Mouse (Mus musculus) limb, embryonic 13.5 days (tissue): ENCODE measurements around the gene Manf. TPM values are rescaled to one million over a fixed set of nuclear protein-coding genes. Genes with fewer than 3 reads are reported as not detected.

Experiments
- ATAC-seq: fragments of 200-750 bp; cut with Nextera tagmentation; 2 replicates; pipeline ENCODE4 v1.8.0; 2017; ENCODE audit warnings: low read depth, moderate number of reproducible peaks, moderate TSS enrichment; ENCODE audit not compliant: low FRiP score
- H3K27ac ChIP-seq: fragments of 300-500 bp; sonication (generic); 2 replicates; pipeline ENCODE4 v1.5.1; 2015; ENCODE audit warnings: inconsistent platforms, mild to moderate bottlenecking, moderate library complexity
- H3K27me3 ChIP-seq: fragments of 300-500 bp; sonication (generic); 2 replicates; pipeline ENCODE4 v1.6.1; 2015; ENCODE audit warnings: mild to moderate bottlenecking, inconsistent platforms
- H3K36me3 ChIP-seq: fragments of 300-500 bp; sonication (generic); 2 replicates; pipeline ENCODE4 v1.6.1; 2015; ENCODE audit warnings: inconsistent platforms, mild to moderate bottlenecking, moderate library complexity
- H3K4me1 ChIP-seq: fragments of 300-500 bp; sonication (generic); 2 replicates; pipeline ENCODE4 v1.6.1; 2015; ENCODE audit warnings: inconsistent platforms
- H3K4me2 ChIP-seq: fragments of 300-500 bp; sonication (generic); replicated peaks from 2 replicates; pipeline ENCODE4 v1.6.1; 2015; ENCODE audit warnings: inconsistent platforms, mild to moderate bottlenecking, moderate library complexity
- H3K4me3 ChIP-seq: fragments of 300-500 bp; sonication (generic); 2 replicates; pipeline ENCODE4 v1.5.1; 2015; ENCODE audit warnings: moderate library complexity, mild to moderate bottlenecking, inconsistent platforms
- H3K9ac ChIP-seq: fragments of 300-500 bp; sonication (generic); 2 replicates; pipeline ENCODE4 v1.6.1; 2015; ENCODE audit warnings: mild to moderate bottlenecking, inconsistent platforms
- H3K9me3 ChIP-seq: fragments of 300-500 bp; sonication (generic); 2 replicates; pipeline ENCODE4 v1.6.1; 2016; ENCODE audit warnings: inconsistent platforms
- WGBS: fragments of 180-500 bp; shearing (Covaris S2); methylation state at CpG from one replicate; pipeline ENCODE4 v1.1.7; 2015; 5-methylcytosine and 5-hydroxymethylcytosine counted together
- polyA plus RNA-seq: library from polyadenylated mRNA; unstranded; fragments of >200 nt; fragmentation: Nextera tagmentation; extraction: Ambion mirVana; gene quantifications from 2 replicates; pipeline ENCODE4 v1.2.1, GENCODE M21; 2015

The Manf gene
- 254 and 278 TPM in 2 replicates for polyA plus RNA-seq

DNA sequence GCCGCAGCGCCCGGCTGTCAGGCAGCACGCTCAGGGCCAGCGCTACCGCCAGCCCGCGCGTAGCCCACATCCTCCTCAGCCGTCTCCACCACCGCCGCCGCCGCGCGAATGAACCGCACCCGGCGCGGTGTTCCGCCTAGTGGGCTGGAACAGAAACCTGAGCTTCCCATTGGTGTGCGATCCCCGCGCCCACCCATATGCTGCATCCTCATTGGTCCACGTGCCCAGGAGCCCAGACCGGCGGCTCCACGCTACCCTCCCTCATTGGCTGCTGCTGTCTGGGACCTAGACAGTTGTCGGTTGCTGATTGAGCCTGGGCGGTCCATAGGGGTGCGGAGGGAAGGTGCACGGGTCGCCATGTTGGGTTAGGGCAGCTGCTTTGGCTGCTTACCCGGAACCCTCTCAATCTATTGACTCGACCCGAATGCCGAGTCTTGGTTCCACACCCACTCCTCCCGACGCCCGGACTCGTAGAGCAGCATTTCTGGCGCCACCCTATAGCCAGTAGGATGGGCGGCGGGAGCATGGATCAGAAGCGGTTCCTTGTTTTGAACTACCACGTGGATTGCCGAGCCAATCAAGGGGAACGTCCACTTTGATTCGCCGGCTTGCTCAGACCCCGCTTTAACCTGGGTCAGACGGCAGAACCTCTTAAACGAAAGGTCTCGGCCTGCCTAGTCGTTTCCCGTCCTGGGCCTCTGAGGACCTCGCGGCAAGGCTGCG lies at the start of gene Manf:
Gene Manf (minus strand): TSS at position 151 of the 723 bp plus-strand sequence.
- no peaks in the 10 kb centered on the region for H3K27me3 ChIP-seq
- peak within 1 kb of the TSS; percentile 80 for H3K4me2 ChIP-seq
- H3K36me3 ChIP-seq = peaks cover 30% of the 10 kb centered on the region
- H3K9ac ChIP-seq = peak within 1 kb of the TSS; percentile 90
- H3K9me3 ChIP-seq = no peaks in the 10 kb centered on the region
- peak within 1 kb of the TSS; percentile 91 for H3K27ac ChIP-seq
- ATAC-seq = peak; percentile 99
- H3K4me1 ChIP-seq = peaks cover 45% of the 10 kb centered on the region
- H3K4me3 ChIP-seq = peak within 1 kb of the TSS; percentile 82
- WGBS = under 1% methylated on average over 58 of the region's 59 CpGs

DNA sequence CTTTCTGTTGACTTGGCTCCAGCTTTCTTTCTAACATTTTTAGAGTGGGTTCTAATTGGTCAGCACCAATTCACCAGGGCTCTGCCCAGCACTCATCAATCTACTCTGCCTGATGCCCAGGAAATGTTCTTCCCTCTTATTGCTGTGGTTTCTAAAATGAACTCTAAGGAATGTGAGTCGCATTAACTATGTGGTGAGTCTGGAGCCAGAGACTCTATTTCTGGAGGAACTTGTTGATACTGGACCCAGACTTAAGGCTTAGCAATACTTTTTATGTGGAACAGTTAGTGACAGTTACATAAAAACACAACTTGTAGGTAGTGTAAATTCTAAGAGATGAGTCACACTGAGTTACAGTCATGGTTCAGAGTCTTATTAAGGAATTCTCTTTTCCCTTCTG lies 43.2 kb upstream of the Manf start:
- 86% methylated on average over 1 of the region's 1 CpGs for WGBS

DNA sequence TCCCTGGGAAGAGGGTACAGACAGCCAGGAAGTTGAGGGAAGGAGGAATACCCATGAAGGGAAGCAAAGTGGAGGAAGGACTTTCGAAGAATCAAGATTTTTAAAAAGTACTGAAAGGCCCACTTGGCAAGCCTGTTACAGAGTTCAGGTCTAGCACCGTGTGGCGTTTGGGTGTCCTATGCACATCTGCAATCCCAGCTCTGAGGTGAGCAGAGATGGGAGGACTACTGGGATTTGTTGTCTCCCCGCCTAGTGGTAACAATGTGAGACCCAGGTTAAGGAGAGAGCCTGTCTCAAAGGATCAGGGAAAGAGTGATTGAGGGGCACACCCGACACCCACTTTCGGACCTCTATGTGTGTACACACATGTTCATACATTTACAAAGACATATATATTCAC lies 23.1 kb upstream of the Manf start:
- H3K36me3 ChIP-seq = no peaks in the 10 kb centered on the region
- H3K9me3 ChIP-seq = no peaks in the 10 kb centered on the region
- H3K4me2 ChIP-seq = no peak overlapping the region
- no peak overlapping the region for H3K9ac ChIP-seq
- H3K27ac ChIP-seq = no peak overlapping the region
- 84% methylated on average over 6 of the region's 6 CpGs for WGBS
- ATAC-seq = no peak
- no peak overlapping the region for H3K4me3 ChIP-seq
- no peaks in the 10 kb centered on the region for H3K27me3 ChIP-seq
- H3K4me1 ChIP-seq = no peaks in the 10 kb centered on the region

More for the DNA sequence above, 43.2 kb upstream of the Manf start:
- Histone ChIP-seq H3K27ac (no peak overlapping the region), H3K9me3 (no peaks in the 10 kb centered on the region), H3K4me2 (no peak overlapping the region), H3K4me1 (no peaks in the 10 kb centered on the region), H3K4me3 (no peak overlapping the region), H3K36me3 (no peaks in the 10 kb centered on the region), H3K27me3 (no peaks in the 10 kb centered on the region), H3K9ac (no peak overlapping the region)
- ATAC-seq = no peak

- Histone ChIP-seq H3K36me3 (no peaks in the 10 kb centered on the region), H3K9ac (no peak overlapping the region), H3K27me3 (no peaks in the 10 kb centered on the region), H3K9me3 (no peaks in the 10 kb centered on the region), H3K4me1 (peaks cover 6% of the 10 kb centered on the region; the same call in 1 of the 2 replicates), H3K4me2 (no peak overlapping the region), H3K4me3 (no peak overlapping the region), H3K27ac (no peak overlapping the region)
- no peak for ATAC-seq
- WGBS = 9% methylated on average over 1 of the region's 1 CpGs
These were observed 22.0 kb upstream of the Manf start for GRCm38 (mm10) chr9:106913759-106914158.

DNA sequence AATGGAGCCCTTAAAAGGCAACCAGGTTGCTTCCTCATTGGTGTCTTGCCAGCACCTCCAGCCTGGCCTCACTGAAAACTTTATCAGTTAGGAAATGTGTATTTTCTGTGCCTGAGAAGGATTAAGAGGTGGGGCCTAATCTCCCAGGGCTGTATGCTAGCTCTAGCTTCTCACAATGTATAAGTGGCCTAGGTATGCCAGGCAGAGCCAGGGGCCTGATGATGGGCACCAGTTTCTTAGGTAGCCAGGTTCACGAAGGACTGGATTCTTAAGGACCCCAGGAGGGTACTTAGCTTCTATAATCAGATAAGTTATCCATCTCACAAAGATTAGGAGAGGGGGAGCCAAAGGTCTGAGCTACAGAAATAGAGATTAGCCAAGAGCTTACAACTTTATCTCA lies 19.8 kb upstream of the Manf start:
- Histone ChIP-seq H3K4me2 (no peak overlapping the region), H3K27me3 (no peaks in the 10 kb centered on the region), H3K4me1 (peaks cover 9% of the 10 kb centered on the region; the same call in 1 of the 2 replicates), H3K9me3 (no peaks in the 10 kb centered on the region), H3K4me3 (no peak overlapping the region), H3K27ac (no peak overlapping the region), H3K36me3 (no peaks in the 10 kb centered on the region), H3K9ac (no peak overlapping the region)
- 85% methylated on average over 1 of the region's 1 CpGs for WGBS
- ATAC-seq = no peak

DNA sequence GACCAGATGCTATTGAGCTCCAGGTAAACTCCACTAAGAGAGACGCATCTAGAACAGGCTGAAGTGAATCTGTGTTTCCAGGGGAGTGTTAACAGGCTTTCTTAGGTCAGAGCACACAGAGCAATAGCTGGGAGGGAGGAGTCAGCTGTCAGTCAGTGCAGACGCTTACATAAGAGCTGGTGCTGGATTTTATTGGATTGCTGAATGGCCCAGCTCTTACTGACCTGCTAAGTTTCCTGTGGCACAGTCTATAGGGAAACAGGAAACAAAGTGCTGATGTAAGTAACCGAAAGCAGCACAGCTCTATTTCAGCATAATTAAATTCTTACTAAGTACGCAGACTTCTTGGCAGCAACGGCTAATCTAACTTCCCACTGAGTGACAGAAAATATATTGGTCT lies 16.9 kb upstream of the Manf start:
- 16% methylated on average over 5 of the region's 5 CpGs for WGBS

DNA sequence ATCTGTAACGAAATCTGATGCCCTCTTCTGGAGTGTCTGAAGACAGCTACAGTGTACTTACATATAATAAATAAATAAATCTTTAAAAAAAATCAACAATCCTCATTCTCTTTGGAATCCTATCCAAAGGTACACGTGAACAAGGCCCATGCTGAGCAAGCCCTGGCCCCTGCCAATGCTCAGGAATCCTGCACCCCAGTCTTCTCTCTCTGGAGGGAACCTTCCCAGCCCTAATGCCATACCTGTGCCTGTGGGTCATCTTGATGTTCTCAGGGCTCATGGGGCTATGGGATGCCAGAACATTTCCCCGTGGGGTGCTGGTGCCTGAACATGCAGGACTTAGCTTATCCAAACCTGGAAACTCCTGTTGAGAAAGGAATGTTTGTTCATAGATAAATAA lies 16.4 kb upstream of the Manf start:
- no peaks in the 10 kb centered on the region for H3K9me3 ChIP-seq
- H3K4me1 ChIP-seq = peaks cover 9% of the 10 kb centered on the region; the same call in 1 of the 2 replicates
- H3K9ac ChIP-seq = no peak overlapping the region
- no peak overlapping the region for H3K4me2 ChIP-seq
- H3K27ac ChIP-seq = no peak overlapping the region
- no peak overlapping the region for H3K4me3 ChIP-seq
- 77% methylated on average over 3 of the region's 3 CpGs for WGBS
- no peak for ATAC-seq
- no peaks in the 10 kb centered on the region for H3K27me3 ChIP-seq
- no peaks in the 10 kb centered on the region for H3K36me3 ChIP-seq

More for the DNA sequence above, 16.9 kb upstream of the Manf start:
- H3K9ac ChIP-seq = no peak overlapping the region
- peak overlapping the region; percentile 33; the same call in 1 of the 2 replicates for H3K27ac ChIP-seq
- H3K4me1 ChIP-seq = peaks cover 9% of the 10 kb centered on the region; the same call in 1 of the 2 replicates
- H3K27me3 ChIP-seq = no peaks in the 10 kb centered on the region
- no peaks in the 10 kb centered on the region for H3K9me3 ChIP-seq
- H3K36me3 ChIP-seq = no peaks in the 10 kb centered on the region
- H3K4me2 ChIP-seq = no peak overlapping the region
- no peak overlapping the region for H3K4me3 ChIP-seq
- peak; percentile 72 for ATAC-seq

DNA sequence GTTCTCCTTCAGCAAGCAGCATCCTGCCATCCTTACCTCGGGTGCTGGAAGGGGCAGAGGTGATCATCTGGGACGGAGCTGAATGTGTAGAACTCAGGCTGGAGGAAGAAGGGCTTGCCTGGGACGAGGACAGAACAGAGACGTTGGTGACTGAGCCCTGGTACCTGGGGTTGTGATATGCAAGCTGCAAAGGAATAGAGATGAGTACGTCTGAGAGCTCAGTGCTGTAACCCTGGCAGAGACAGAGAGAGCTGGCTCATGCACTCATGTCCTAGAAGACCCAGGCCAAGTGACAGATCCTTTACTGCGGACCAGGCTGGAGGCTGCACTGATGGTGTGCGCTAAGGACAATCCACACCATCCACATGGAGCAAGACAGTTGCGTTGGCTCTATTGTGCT lies 14.8 kb upstream of the Manf start:
- 88% methylated on average over 8 of the region's 8 CpGs for WGBS
- Histone ChIP-seq H3K27me3 (no peaks in the 10 kb centered on the region), H3K9me3 (no peaks in the 10 kb centered on the region), H3K4me1 (peaks cover 9% of the 10 kb centered on the region; the same call in 1 of the 2 replicates), H3K4me2 (no peak overlapping the region), H3K9ac (no peak overlapping the region), H3K4me3 (no peak overlapping the region), H3K27ac (no peak overlapping the region), H3K36me3 (no peaks in the 10 kb centered on the region)
- ATAC-seq = no peak

- Histone ChIP-seq H3K27me3 (no peaks in the 10 kb centered on the region), H3K9me3 (no peaks in the 10 kb centered on the region), H3K4me1 (peaks cover 3% of the 10 kb centered on the region; the same call in 1 of the 2 replicates), H3K27ac (no peak overlapping the region), H3K9ac (no peak overlapping the region), H3K4me2 (no peak overlapping the region), H3K4me3 (no peak overlapping the region), H3K36me3 (no peaks in the 10 kb centered on the region)
- 7% methylated on average over 1 of the region's 1 CpGs for WGBS
- no peak for ATAC-seq
These were observed 12.0 kb upstream of the Manf start for GRCm38 (mm10) chr9:106903791-106904134.

GRCm38 (mm10) chr9:106903099-106903790 lies 11.5 kb upstream of the Manf start:
- no peaks in the 10 kb centered on the region for H3K36me3 ChIP-seq
- H3K4me2 ChIP-seq = no peak overlapping the region
- no peak overlapping the region for H3K4me3 ChIP-seq
- no peaks in the 10 kb centered on the region for H3K9me3 ChIP-seq
- no peak overlapping the region for H3K9ac ChIP-seq
- ATAC-seq = no peak
- H3K4me1 ChIP-seq = no peaks in the 10 kb centered on the region
- H3K27me3 ChIP-seq = no peaks in the 10 kb centered on the region
- 77% methylated on average over 4 of the region's 4 CpGs for WGBS
- H3K27ac ChIP-seq = no peak overlapping the region

DNA sequence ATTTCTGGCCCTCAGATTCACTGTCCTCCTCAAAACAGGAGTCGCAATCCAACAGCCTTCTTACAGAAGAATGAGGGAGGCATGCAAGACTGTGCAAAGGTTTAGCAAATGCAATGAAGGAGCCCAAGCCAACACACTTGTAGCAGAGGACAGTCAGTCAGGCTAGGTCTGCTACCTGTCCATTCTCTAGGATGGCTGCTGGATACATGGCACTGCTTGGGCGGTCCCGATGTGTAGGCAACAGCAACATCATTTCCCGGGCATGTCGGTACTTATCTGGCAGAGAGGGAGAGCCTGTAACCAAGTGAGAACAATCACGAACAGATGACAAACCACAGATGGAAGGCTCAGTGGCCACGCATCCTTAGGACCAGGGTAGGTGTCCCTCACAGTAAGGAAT lies 9.8 kb upstream of the Manf start:
- H3K36me3 ChIP-seq = no peaks in the 10 kb centered on the region
- no peaks in the 10 kb centered on the region for H3K27me3 ChIP-seq
- 91% methylated on average over 7 of the region's 7 CpGs for WGBS
- H3K9me3 ChIP-seq = no peaks in the 10 kb centered on the region
- H3K9ac ChIP-seq = no peak overlapping the region
- H3K4me2 ChIP-seq = no peak overlapping the region
- H3K4me1 ChIP-seq = no peaks in the 10 kb centered on the region
- H3K27ac ChIP-seq = no peak overlapping the region
- no peak for ATAC-seq
- H3K4me3 ChIP-seq = no peak overlapping the region

DNA sequence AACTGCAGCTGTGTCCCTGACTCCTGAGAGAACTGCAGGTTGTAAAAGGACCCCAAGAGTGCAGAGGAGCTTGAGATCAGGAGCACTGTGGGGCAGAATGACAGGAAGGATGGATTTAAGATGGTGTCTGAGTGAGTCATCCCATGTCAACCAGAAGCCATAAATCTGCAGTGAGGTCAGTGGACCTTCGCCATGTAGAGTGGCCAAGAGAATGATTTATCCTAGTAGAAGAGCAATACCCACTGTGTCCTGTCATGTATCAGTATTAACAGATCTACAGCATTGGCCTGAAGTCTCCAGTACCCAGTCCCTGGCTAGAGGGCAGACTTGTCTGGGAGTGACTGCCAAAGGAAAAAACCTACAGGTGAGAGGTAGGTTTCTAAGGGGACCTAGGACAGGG lies 7.1 kb upstream of the Manf start:
- ATAC-seq = no peak
- Histone ChIP-seq H3K4me2 (no peak overlapping the region), H3K9ac (no peak overlapping the region), H3K27me3 (no peaks in the 10 kb centered on the region), H3K27ac (no peak overlapping the region), H3K4me3 (no peak overlapping the region), H3K4me1 (no peaks in the 10 kb centered on the region), H3K36me3 (no peaks in the 10 kb centered on the region), H3K9me3 (no peaks in the 10 kb centered on the region)
- WGBS = 67% methylated on average over 1 of the region's 1 CpGs
